Mouse (Mus musculus): ENCODE results near the gene Gpr84. TPM values are rescaled to one million over a fixed set of nuclear protein-coding genes. Genes with fewer than 3 reads are reported as not detected.

Gpr84 gene
- polyA plus RNA-seq, 1 experiment from 2014 or later = not detected

- H3K27ac ChIP-seq (replicated peaks; ENCODE audit: low read depth, low read length) = no peak overlapping the region
- H3K27me3 ChIP-seq (ENCODE audit: control insufficient read depth, insufficient read depth, low read length) = no peaks in the 10 kb centered on the region
- 74% methylated on average over 3 of the region's 3 CpGs for WGBS
- no peak overlapping the region for H3K4me2 ChIP-seq (ENCODE audit: low read depth, low read length)
- no peak overlapping the region for H3K4me3 ChIP-seq (ENCODE audit: low read depth, low read length)
- ATAC-seq (replicated peaks; ENCODE audit: insufficient number of reproducible peaks, low FRiP score, low TSS enrichment, low read depth) (no peak), DNase-seq (ENCODE audit: low spot score) (no peak)
- H3K9ac ChIP-seq (replicated peaks; ENCODE audit: low read length) = no peak overlapping the region
- H3K9me3 ChIP-seq (replicated peaks; ENCODE audit: control insufficient read depth, low read length) = no peaks in the 10 kb centered on the region
- peaks cover 7% of the 10 kb centered on the region for H3K36me3 ChIP-seq (replicated peaks; ENCODE audit: control insufficient read depth, insufficient read depth, low read depth, low read length)
- peaks cover 2% of the 10 kb centered on the region for H3K4me1 ChIP-seq (ENCODE audit: control insufficient read depth, insufficient read depth, low read length)
Observed at GRCm38 (mm10) chr15:103318201-103318816, 7.9 kb upstream of the Gpr84 start.

GRCm38 (mm10) chr15:103317731-103318130 is 7.3 kb upstream of the Gpr84 start:
- no peak for DNase-seq (ENCODE audit: low spot score)
- WGBS = 88% methylated on average over 8 of the region's 8 CpGs
- no peak overlapping the region for H3K4me3 ChIP-seq (ENCODE audit: low read depth, low read length)
- H3K27ac ChIP-seq (replicated peaks; ENCODE audit: low read depth, low read length) = no peak overlapping the region
- H3K9me3 ChIP-seq (replicated peaks; ENCODE audit: control insufficient read depth, low read length) = no peaks in the 10 kb centered on the region
- peaks cover 2% of the 10 kb centered on the region for H3K4me1 ChIP-seq (ENCODE audit: control insufficient read depth, insufficient read depth, low read length)
- ATAC-seq (replicated peaks; ENCODE audit: insufficient number of reproducible peaks, low FRiP score, low TSS enrichment, low read depth) = no peak
- H3K27me3 ChIP-seq (ENCODE audit: control insufficient read depth, insufficient read depth, low read length) = no peaks in the 10 kb centered on the region
- peaks cover 7% of the 10 kb centered on the region for H3K36me3 ChIP-seq (replicated peaks; ENCODE audit: control insufficient read depth, insufficient read depth, low read depth, low read length)
- H3K4me2 ChIP-seq (ENCODE audit: low read depth, low read length) = no peak overlapping the region
- H3K9ac ChIP-seq (replicated peaks; ENCODE audit: low read length) = no peak overlapping the region

- H3K36me3 ChIP-seq (replicated peaks; ENCODE audit: control insufficient read depth, insufficient read depth, low read depth, low read length) = peaks cover 7% of the 10 kb centered on the region
- H3K4me1 ChIP-seq (ENCODE audit: control insufficient read depth, insufficient read depth, low read length) = peaks cover 2% of the 10 kb centered on the region
- H3K9ac ChIP-seq (replicated peaks; ENCODE audit: low read length) = no peak overlapping the region
Observed at GRCm38 (mm10) chr15:103317120-103317519, 6.7 kb upstream of the Gpr84 start.

GRCm38 (mm10) chr15:103315979-103316776 is 5.8 kb upstream of the Gpr84 start:
- Histone ChIP-seq H3K4me1 (ENCODE audit: control insufficient read depth, insufficient read depth, low read length) (peaks cover 2% of the 10 kb centered on the region), H3K27me3 (ENCODE audit: control insufficient read depth, insufficient read depth, low read length) (no peaks in the 10 kb centered on the region), H3K36me3 (replicated peaks; ENCODE audit: control insufficient read depth, insufficient read depth, low read depth, low read length) (peaks cover 7% of the 10 kb centered on the region), H3K9me3 (replicated peaks; ENCODE audit: control insufficient read depth, low read length) (no peaks in the 10 kb centered on the region), H3K4me3 (ENCODE audit: low read depth, low read length) (no peak overlapping the region), H3K9ac (replicated peaks; ENCODE audit: low read length) (no peak overlapping the region), H3K4me2 (ENCODE audit: low read depth, low read length) (no peak overlapping the region), H3K27ac (replicated peaks; ENCODE audit: low read depth, low read length) (peak overlapping the region; percentile 4; the same call in 1 of the 2 replicates)
- DNase-seq (ENCODE audit: low spot score) (no peak), ATAC-seq (replicated peaks; ENCODE audit: insufficient number of reproducible peaks, low FRiP score, low TSS enrichment, low read depth) (no peak)
- WGBS = 85% methylated on average over 10 of the region's 10 CpGs

More at GRCm38 (mm10) chr15:103317120-103317519, 6.7 kb upstream of the Gpr84 start:
- Histone ChIP-seq H3K27me3 (ENCODE audit: control insufficient read depth, insufficient read depth, low read length) (no peaks in the 10 kb centered on the region), H3K9me3 (replicated peaks; ENCODE audit: control insufficient read depth, low read length) (no peaks in the 10 kb centered on the region), H3K27ac (replicated peaks; ENCODE audit: low read depth, low read length) (no peak overlapping the region), H3K4me3 (ENCODE audit: low read depth, low read length) (no peak overlapping the region), H3K4me2 (ENCODE audit: low read depth, low read length) (no peak overlapping the region)
- no peak for ATAC-seq (replicated peaks; ENCODE audit: insufficient number of reproducible peaks, low FRiP score, low TSS enrichment, low read depth)
- DNase-seq (ENCODE audit: low spot score) = no peak

GRCm38 (mm10) chr15:103315011-103315502 is 4.6 kb upstream of the Gpr84 start:
- H3K9me3 ChIP-seq (replicated peaks; ENCODE audit: control insufficient read depth, low read length) = no peaks in the 10 kb centered on the region
- DNase-seq (ENCODE audit: low spot score) = peak; percentile 84
- H3K4me2 ChIP-seq (ENCODE audit: low read depth, low read length) = peak overlapping the region; percentile 55
- peaks cover 2% of the 10 kb centered on the region for H3K4me1 ChIP-seq (ENCODE audit: control insufficient read depth, insufficient read depth, low read length)
- H3K4me3 ChIP-seq (ENCODE audit: low read depth, low read length) = peak overlapping the region; percentile 25
- H3K9ac ChIP-seq (replicated peaks; ENCODE audit: low read length) = peak overlapping the region; percentile 2
- WGBS = 3% methylated on average over 18 of the region's 18 CpGs
- ATAC-seq (replicated peaks; ENCODE audit: insufficient number of reproducible peaks, low FRiP score, low TSS enrichment, low read depth) = peak; percentile 58
- H3K27me3 ChIP-seq (ENCODE audit: control insufficient read depth, insufficient read depth, low read length) = no peaks in the 10 kb centered on the region
- H3K27ac ChIP-seq (replicated peaks; ENCODE audit: low read depth, low read length) = no peak overlapping the region; the same call in 1 of the 2 replicates
- H3K36me3 ChIP-seq (replicated peaks; ENCODE audit: control insufficient read depth, insufficient read depth, low read depth, low read length) = peaks cover 7% of the 10 kb centered on the region

GRCm38 (mm10) chr15:103314181-103314580 is 3.8 kb upstream of the Gpr84 start:
- H3K9ac ChIP-seq (replicated peaks; ENCODE audit: low read length) = peak overlapping the region; percentile 4; the same call in 1 of the 2 replicates
- ATAC-seq (replicated peaks; ENCODE audit: insufficient number of reproducible peaks, low FRiP score, low TSS enrichment, low read depth) = no peak

GRCm38 (mm10) chr15:103313495-103314095 is 3.2 kb upstream of the Gpr84 start:
- H3K4me1 ChIP-seq (ENCODE audit: control insufficient read depth, insufficient read depth, low read length) = peaks cover 2% of the 10 kb centered on the region
- DNase-seq (ENCODE audit: low spot score) = peak; percentile 90
- no peak overlapping the region; the same call in 1 of the 2 replicates for H3K9ac ChIP-seq (replicated peaks; ENCODE audit: low read length)
- no peaks in the 10 kb centered on the region for H3K9me3 ChIP-seq (replicated peaks; ENCODE audit: control insufficient read depth, low read length)
- WGBS = 13% methylated on average over 18 of the region's 18 CpGs
- no peak overlapping the region for H3K27ac ChIP-seq (replicated peaks; ENCODE audit: low read depth, low read length)
- peak overlapping the region; percentile 55; the same call in 1 of the 2 replicates for H3K4me2 ChIP-seq (ENCODE audit: low read depth, low read length)
- H3K27me3 ChIP-seq (ENCODE audit: control insufficient read depth, insufficient read depth, low read length) = no peaks in the 10 kb centered on the region
- H3K36me3 ChIP-seq (replicated peaks; ENCODE audit: control insufficient read depth, insufficient read depth, low read depth, low read length) = peaks cover 7% of the 10 kb centered on the region
- H3K4me3 ChIP-seq (ENCODE audit: low read depth, low read length) = no peak overlapping the region
- no peak for ATAC-seq (replicated peaks; ENCODE audit: insufficient number of reproducible peaks, low FRiP score, low TSS enrichment, low read depth)

More at GRCm38 (mm10) chr15:103314181-103314580, 3.8 kb upstream of the Gpr84 start:
- WGBS = 29% methylated on average over 21 of the region's 22 CpGs
- Histone ChIP-seq H3K4me1 (ENCODE audit: control insufficient read depth, insufficient read depth, low read length) (peaks cover 2% of the 10 kb centered on the region), H3K27ac (replicated peaks; ENCODE audit: low read depth, low read length) (no peak overlapping the region), H3K27me3 (ENCODE audit: control insufficient read depth, insufficient read depth, low read length) (no peaks in the 10 kb centered on the region), H3K36me3 (replicated peaks; ENCODE audit: control insufficient read depth, insufficient read depth, low read depth, low read length) (peaks cover 7% of the 10 kb centered on the region), H3K4me3 (ENCODE audit: low read depth, low read length) (peak overlapping the region; percentile 25; the same call in 1 of the 2 replicates), H3K4me2 (ENCODE audit: low read depth, low read length) (peak overlapping the region; percentile 55), H3K9me3 (replicated peaks; ENCODE audit: control insufficient read depth, low read length) (no peaks in the 10 kb centered on the region)
- no peak for DNase-seq (ENCODE audit: low spot score)

All from embryonic facial prominence, embryonic 11.5 days (tissue).